Mouse (Mus musculus) E14TG2a.4 (cell line): Measurements from ENCODE around the gene Sall4.

Experiments
- CTCF ChIP-seq: conservative IDR thresholded peaks from 2 replicates; pipeline ENCODE4 v1.5.1; 2014; ENCODE audit warnings: low read length
- NANOG ChIP-seq: IDR thresholded peaks from 2 replicates; pipeline ENCODE4 v1.6.1; 2014; ENCODE audit warnings: borderline replicate concordance, low read length, mixed read lengths
- POU5F1 ChIP-seq: IDR thresholded peaks from 2 replicates; pipeline ENCODE4 v1.6.1; 2014; ENCODE audit warnings: low read length, borderline replicate concordance

DNA sequence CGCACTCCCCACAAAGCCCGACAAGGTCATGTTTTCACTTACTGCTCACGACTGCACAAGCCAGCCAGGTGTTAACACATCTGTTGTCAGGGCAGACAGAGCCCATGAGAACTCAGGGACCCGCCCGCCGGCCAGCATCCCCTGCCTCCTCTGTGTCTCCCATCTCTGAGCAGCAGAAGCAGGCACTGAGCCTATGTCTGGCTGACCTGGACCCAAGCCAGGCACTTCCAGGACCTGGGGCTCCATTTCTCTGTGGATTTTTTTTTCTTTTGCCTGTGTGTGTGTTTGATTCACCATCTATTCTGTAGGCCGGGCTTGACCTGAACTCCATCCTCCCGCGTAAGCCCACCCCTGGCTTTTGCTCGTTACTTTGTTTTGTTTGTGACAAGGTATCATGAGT is 49.0 kb downstream of the Sall4 start:
- TF ChIP-seq CTCF (no peak), NANOG (no peak), POU5F1 (no peak)
